Mouse (Mus musculus) spleen, adult 2 months (tissue): ENCODE results near the gene Olfr1393.

ENCODE experiments used
- CTCF ChIP-seq: fragments of 200-500 bp; IDR thresholded peaks from 2 replicates; pipeline ENCODE4 v1.5.1; 2011; ENCODE audit warnings: mild to moderate bottlenecking, inconsistent platforms; ENCODE audit not compliant: insufficient read depth, insufficient read length, insufficient replicate concordance; ENCODE audit errors: extremely low read depth
- POLR2A ChIP-seq: fragments of 200-500 bp; IDR thresholded peaks from 2 replicates; pipeline ENCODE4 v1.6.1; 2011; ENCODE audit warnings: low read depth, low read length, inconsistent platforms

- TF ChIP-seq CTCF (no peak), POLR2A (no peak)
Observed at GRCm38 (mm10) chr11:49287251-49287650, 9.1 kb downstream of the Olfr1393 start.
